Mouse (Mus musculus) liver, embryonic 12.5 days (tissue): ENCODE results near the gene Pot1b. TPM values are rescaled to one million over a fixed set of nuclear protein-coding genes. Genes with fewer than 3 reads are reported as not detected.

Source experiments
- polyA plus RNA-seq: library from polyadenylated mRNA; unstranded; fragments of >200 nt; fragmentation: Nextera tagmentation; extraction: Ambion mirVana; gene quantifications from 2 replicates; pipeline ENCODE4 v1.2.1, GENCODE M21; 2016

Pot1b gene
- polyA plus RNA-seq, 1 experiment from 2014 or later, result 7.2 TPM

Other genes starting within 250 kb of the Pot1b start
- gene Vmn2r118, start 87.4 kb downstream of the Pot1b start, polyA plus RNA-seq, result not detected in 2 replicates
- gene Adgre4, start 37.4 kb upstream of the Pot1b start, polyA plus RNA-seq, result 0.75 and 1.1 TPM in 2 replicates
- 3.0 and 3.3 TPM in 2 replicates for gene Zfp119a, start 166.3 kb upstream of the Pot1b start, polyA plus RNA-seq
- 8.3 and 9.8 TPM in 2 replicates for gene Zfp959, start 179.5 kb upstream of the Pot1b start, polyA plus RNA-seq
- 1.8 and 2.5 TPM in 2 replicates for gene Zfp119b, start 236.9 kb upstream of the Pot1b start, polyA plus RNA-seq
- gene Ebi3, start 240.0 kb upstream of the Pot1b start, polyA plus RNA-seq, result 4.5 and 5.4 TPM in 2 replicates
- gene Yju2, start 246.5 kb upstream of the Pot1b start, polyA plus RNA-seq, result 14.6 and 15.6 TPM in 2 replicates